Mouse (Mus musculus) neural tube, embryonic 11.5 days (tissue): Measurements from ENCODE around the gene Paf1. TPM values are rescaled to one million over a fixed set of nuclear protein-coding genes. Genes with fewer than 3 reads are reported as not detected.
A peak's percentile ranks its signal among the peaks of the same experiment; 100 is the strongest.

Source experiments
- ATAC-seq: fragments of 200-750 bp; cut with Nextera tagmentation; 2 replicates; pipeline ENCODE4 v1.8.0; 2017; ENCODE audit warnings: moderate number of reproducible peaks, mild to moderate bottlenecking, moderate TSS enrichment, moderate library complexity; ENCODE audit not compliant: insufficient read depth, low FRiP score, low TSS enrichment
- DNase-seq: peaks from one replicate; pipeline ENCODE4 v3.0.0-alpha.2; 2015; ENCODE audit warnings: low spot score
- H3K27ac ChIP-seq: fragments of 300-500 bp; sonication (generic); 2 replicates; pipeline ENCODE4 v1.5.1; 2014; ENCODE audit warnings: low read depth, mild to moderate bottlenecking, low read length
- H3K27me3 ChIP-seq: fragments of 300-500 bp; sonication (generic); 2 replicates; pipeline ENCODE4 v1.6.1; 2014; ENCODE audit warnings: mild to moderate bottlenecking, low read length, mixed read lengths; ENCODE audit not compliant: control insufficient read depth, insufficient read depth
- H3K36me3 ChIP-seq: fragments of 300-500 bp; sonication (generic); 2 replicates; pipeline ENCODE4 v1.6.1; 2014; ENCODE audit warnings: mild to moderate bottlenecking, low read length, moderate library complexity, mixed read lengths; ENCODE audit not compliant: control insufficient read depth, insufficient read depth
- H3K4me1 ChIP-seq: fragments of 300-500 bp; sonication (generic); 2 replicates; pipeline ENCODE4 v1.6.1; 2014; ENCODE audit warnings: low read length, mixed read lengths; ENCODE audit not compliant: control insufficient read depth, insufficient read depth
- H3K4me2 ChIP-seq: fragments of 300-500 bp; sonication (generic); 2 replicates; pipeline ENCODE4 v1.6.1; 2014; ENCODE audit warnings: low read depth, mild to moderate bottlenecking, moderate library complexity
- H3K4me3 ChIP-seq: fragments of 300-500 bp; sonication (generic); 2 replicates; pipeline ENCODE4 v1.5.1; 2014; ENCODE audit warnings: low read depth, low read length
- H3K9ac ChIP-seq: fragments of 300-500 bp; sonication (generic); 2 replicates; pipeline ENCODE4 v1.6.1; 2014; ENCODE audit warnings: mild to moderate bottlenecking, low read length
- H3K9me3 ChIP-seq: fragments of 300-500 bp; sonication (generic); 2 replicates; pipeline ENCODE4 v1.6.1; 2016; ENCODE audit warnings: low read length; ENCODE audit not compliant: control insufficient read depth
- WGBS: fragments of 180-500 bp; shearing (Covaris S2); extraction: QIAGEN DNeasy Blood & Tissue Kit; methylation state at CpG from one replicate; pipeline ENCODE4 v1.1.7; 2014; 5-methylcytosine and 5-hydroxymethylcytosine counted together
- polyA plus RNA-seq: library from polyadenylated mRNA; unstranded; fragments of >200 nt; fragmentation: Nextera tagmentation; extraction: Ambion mirVana; gene quantifications from 2 replicates; pipeline ENCODE4 v1.2.1, GENCODE M21; 2014

The Paf1 gene
- polyA plus RNA-seq, 1 experiment from 2014 or later: 78.0 TPM

- 15% methylated on average over 30 of the region's 30 CpGs for WGBS
- peaks cover 35% of the 10 kb centered on the region for H3K4me1 ChIP-seq
- H3K27me3 ChIP-seq: no peaks in the 10 kb centered on the region
- H3K4me3 ChIP-seq: 0 out of 2 replicates have a peak overlapping the region, but pooled peaks have one; percentile 6
- DNase-seq: peak; percentile 39
- peak overlapping the region; percentile 49 for H3K9ac ChIP-seq
- H3K4me2 ChIP-seq: peak overlapping the region; percentile 17
- peak overlapping the region; percentile 51 for H3K27ac ChIP-seq
- no peak for ATAC-seq
- no peaks in the 10 kb centered on the region for H3K9me3 ChIP-seq
- H3K36me3 ChIP-seq: peaks cover 5% of the 10 kb centered on the region
Observed at GRCm38 (mm10) chr7:28381017-28381790, 11.5 kb upstream of the Paf1 start.

- peak overlapping the region; percentile 17 for H3K4me2 ChIP-seq
- no peaks in the 10 kb centered on the region for H3K27me3 ChIP-seq
- H3K4me1 ChIP-seq: peaks cover 32% of the 10 kb centered on the region
- peak overlapping the region; percentile 51 for H3K27ac ChIP-seq
- ATAC-seq: no peak
- no peaks in the 10 kb centered on the region for H3K9me3 ChIP-seq
- peak; percentile 69 for DNase-seq
- peak overlapping the region; percentile 49 for H3K9ac ChIP-seq
- WGBS: 3% methylated on average over 20 of the region's 20 CpGs
- peaks cover 5% of the 10 kb centered on the region for H3K36me3 ChIP-seq
- 0 out of 2 replicates have a peak overlapping the region, but pooled peaks have one; percentile 3 for H3K4me3 ChIP-seq
Observed at GRCm38 (mm10) chr7:28381938-28382337, 10.8 kb upstream of the Paf1 start.

- H3K9me3 ChIP-seq: no peaks in the 10 kb centered on the region
- peaks cover 5% of the 10 kb centered on the region for H3K36me3 ChIP-seq
- H3K27ac ChIP-seq: no peak overlapping the region
- H3K27me3 ChIP-seq: no peaks in the 10 kb centered on the region
- ATAC-seq (no peak), DNase-seq (no peak)
- no peak overlapping the region for H3K4me3 ChIP-seq
- peaks cover 31% of the 10 kb centered on the region for H3K4me1 ChIP-seq
- 71% methylated on average over 9 of the region's 12 CpGs for WGBS
- H3K4me2 ChIP-seq: peak overlapping the region; percentile 17; the same call in 1 of the 2 replicates
- no peak overlapping the region for H3K9ac ChIP-seq
Observed at GRCm38 (mm10) chr7:28382347-28382951, 10.3 kb upstream of the Paf1 start.

- 80% methylated on average over 11 of the region's 11 CpGs for WGBS
- Histone ChIP-seq H3K4me2 (no peak overlapping the region), H3K4me3 (no peak overlapping the region), H3K4me1 (peaks cover 26% of the 10 kb centered on the region), H3K36me3 (0 out of 2 replicates have a peak, but pooled peaks cover 4% of the 10 kb centered on the region), H3K27ac (no peak overlapping the region), H3K9me3 (no peaks in the 10 kb centered on the region), H3K27me3 (no peaks in the 10 kb centered on the region), H3K9ac (no peak overlapping the region)
- ATAC-seq (no peak), DNase-seq (no peak)
Observed at GRCm38 (mm10) chr7:28382981-28383396, 9.8 kb upstream of the Paf1 start.

- Histone ChIP-seq H3K4me1 (peaks cover 21% of the 10 kb centered on the region), H3K4me2 (no peak overlapping the region), H3K9me3 (no peaks in the 10 kb centered on the region), H3K36me3 (peaks cover 7% of the 10 kb centered on the region; the same call in 1 of the 2 replicates), H3K27ac (no peak overlapping the region), H3K4me3 (no peak overlapping the region), H3K27me3 (no peaks in the 10 kb centered on the region), H3K9ac (no peak overlapping the region)
- no peak for ATAC-seq
- DNase-seq: no peak
- WGBS: 79% methylated on average over 4 of the region's 4 CpGs
Observed at GRCm38 (mm10) chr7:28383606-28384005, 9.1 kb upstream of the Paf1 start.

GRCm38 (mm10) chr7:28384162-28384561, 8.6 kb upstream of the Paf1 start:
- no peak overlapping the region for H3K4me3 ChIP-seq
- H3K27me3 ChIP-seq: no peaks in the 10 kb centered on the region
- no peak overlapping the region for H3K27ac ChIP-seq
- H3K4me2 ChIP-seq: no peak overlapping the region
- H3K9ac ChIP-seq: no peak overlapping the region
- H3K9me3 ChIP-seq: no peaks in the 10 kb centered on the region
- WGBS: 88% methylated on average over 6 of the region's 6 CpGs
- DNase-seq: no peak
- no peak for ATAC-seq
- peaks cover 18% of the 10 kb centered on the region for H3K4me1 ChIP-seq
- peaks cover 9% of the 10 kb centered on the region; the same call in 1 of the 2 replicates for H3K36me3 ChIP-seq

GRCm38 (mm10) chr7:28385196-28385595, 7.6 kb upstream of the Paf1 start:
- no peaks in the 10 kb centered on the region for H3K27me3 ChIP-seq
- no peak overlapping the region for H3K9ac ChIP-seq
- peaks cover 11% of the 10 kb centered on the region for H3K36me3 ChIP-seq
- no peak for ATAC-seq
- no peak overlapping the region for H3K27ac ChIP-seq
- no peaks in the 10 kb centered on the region for H3K9me3 ChIP-seq
- peaks cover 13% of the 10 kb centered on the region for H3K4me1 ChIP-seq
- H3K4me3 ChIP-seq: no peak overlapping the region
- DNase-seq: no peak
- WGBS: 93% methylated on average over 9 of the region's 9 CpGs
- H3K4me2 ChIP-seq: no peak overlapping the region

GRCm38 (mm10) chr7:28386007-28386406, 6.7 kb upstream of the Paf1 start:
- Histone ChIP-seq H3K4me2 (no peak overlapping the region), H3K27ac (no peak overlapping the region), H3K36me3 (peaks cover 14% of the 10 kb centered on the region), H3K4me1 (peaks cover 11% of the 10 kb centered on the region), H3K9me3 (no peaks in the 10 kb centered on the region), H3K9ac (no peak overlapping the region), H3K27me3 (no peaks in the 10 kb centered on the region), H3K4me3 (no peak overlapping the region)
- DNase-seq (no peak), ATAC-seq (no peak)
- 93% methylated on average over 7 of the region's 7 CpGs for WGBS
